Mouse (Mus musculus): ENCODE data around the gene Nkiras1. TPM values are rescaled to one million over a fixed set of nuclear protein-coding genes. Genes with fewer than 3 reads are reported as not detected.

The Nkiras1 gene
- polyA plus RNA-seq, 1 experiment from 2014 or later, result 20.4 TPM

DNA sequence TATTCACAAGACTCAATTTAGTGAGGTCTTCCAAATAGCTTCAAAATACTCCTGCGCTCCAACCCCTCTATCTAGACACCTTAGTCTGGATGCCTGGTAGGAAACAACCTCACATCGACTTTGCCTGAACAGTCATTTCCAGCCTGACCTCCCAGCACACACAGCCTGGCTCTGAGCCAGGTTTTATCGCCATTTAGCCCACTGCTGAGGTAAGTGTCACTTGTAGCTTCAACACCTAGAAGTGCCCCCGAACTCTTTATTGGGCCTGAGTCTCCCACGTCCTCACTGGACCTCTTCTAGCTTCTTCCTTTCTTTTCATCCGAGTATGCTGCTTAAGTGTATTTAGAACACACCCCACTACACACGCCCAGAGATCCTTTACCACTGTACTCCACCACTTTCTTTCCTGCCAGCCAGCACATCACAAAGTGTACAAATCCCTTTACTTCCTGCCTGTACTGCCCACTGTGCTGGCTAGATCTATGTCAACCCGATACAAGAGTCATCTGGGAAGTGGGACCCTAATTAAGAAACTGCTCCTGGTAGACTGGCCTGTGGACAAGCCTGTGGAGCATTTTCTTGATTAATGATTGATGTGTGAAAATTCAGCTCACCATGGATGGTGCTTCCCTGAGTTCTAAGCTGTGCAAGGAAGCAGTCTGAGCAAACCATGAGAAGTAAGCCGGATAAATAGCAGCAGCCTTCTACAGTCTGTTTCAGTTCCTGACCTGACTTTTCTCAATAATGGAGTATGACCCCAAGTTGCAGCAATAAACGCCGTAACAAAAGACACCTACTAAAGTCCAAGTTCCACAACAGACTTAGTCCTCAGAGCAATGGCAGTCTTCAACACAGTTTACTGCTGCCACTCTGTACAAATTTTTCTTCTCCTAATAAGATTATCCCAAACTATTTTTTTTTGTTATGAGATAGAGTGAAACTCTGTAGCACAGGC is 46.8 kb downstream of the Nkiras1 start:
- H3K36me3 ChIP-seq, result no peaks in the 10 kb centered on the region
- no peak overlapping the region for H3K4me2 ChIP-seq
- no peaks in the 10 kb centered on the region for H3K4me1 ChIP-seq
- H3K27ac ChIP-seq, result no peak overlapping the region
- no peaks in the 10 kb centered on the region for H3K27me3 ChIP-seq
- 67% methylated on average over 11 of the region's 11 CpGs for WGBS
- H3K9me3 ChIP-seq, result no peaks in the 10 kb centered on the region
- no peak overlapping the region for H3K9ac ChIP-seq
- no peak for ATAC-seq (ENCODE audit: insufficient number of reproducible peaks, low FRiP score, low TSS enrichment, low read depth)
- H3K4me3 ChIP-seq, result no peak overlapping the region

DNA sequence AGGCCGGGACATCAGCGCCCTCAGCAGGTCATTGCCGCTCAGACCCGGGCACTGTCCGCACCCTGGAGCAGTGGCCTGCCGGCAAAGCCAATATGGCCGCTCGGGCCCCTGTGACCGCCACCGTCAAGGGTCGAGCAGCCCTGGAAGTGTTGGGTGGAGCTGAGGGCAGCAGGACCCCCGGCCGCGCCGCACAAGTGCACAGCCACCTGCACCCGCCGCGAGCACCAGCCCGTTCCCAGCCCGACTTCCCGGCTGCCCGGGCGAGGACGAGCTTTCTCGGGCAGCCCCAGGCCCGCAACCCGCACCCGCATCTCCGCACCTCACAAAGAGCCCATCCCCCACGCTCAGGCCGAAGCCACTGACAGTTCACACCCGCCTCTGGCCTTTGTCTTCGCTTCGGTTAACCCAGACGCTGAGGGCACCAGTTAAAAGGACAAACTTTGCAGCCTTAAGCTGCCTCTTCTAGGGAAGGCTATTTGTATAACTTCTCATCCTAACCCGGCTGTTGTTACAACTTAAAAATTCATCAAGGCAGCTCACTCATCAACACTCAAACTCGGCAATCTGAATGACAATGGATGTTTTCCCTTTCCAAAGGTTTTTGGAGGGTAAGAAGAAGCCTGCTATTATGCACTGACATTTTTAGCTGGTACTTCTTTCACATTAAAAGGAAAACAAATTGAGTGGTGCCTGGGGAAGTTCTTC is 56.2 kb downstream of the Nkiras1 start:
- WGBS, result 5% methylated on average over 35 of the region's 37 CpGs
- Histone ChIP-seq H3K9me3 (no peaks in the 10 kb centered on the region), H3K9ac (0 out of 2 replicates have a peak overlapping the region, but pooled peaks have one; percentile 5), H3K4me3 (peak overlapping the region; percentile 40), H3K4me2 (peak overlapping the region; percentile 67), H3K36me3 (0 out of 2 replicates have a peak, but pooled peaks cover 3% of the 10 kb centered on the region), H3K27me3 (no peaks in the 10 kb centered on the region), H3K27ac (no peak overlapping the region), H3K4me1 (peaks cover 27% of the 10 kb centered on the region)
- ATAC-seq (ENCODE audit: insufficient number of reproducible peaks, low FRiP score, low TSS enrichment, low read depth), result no peak

DNA sequence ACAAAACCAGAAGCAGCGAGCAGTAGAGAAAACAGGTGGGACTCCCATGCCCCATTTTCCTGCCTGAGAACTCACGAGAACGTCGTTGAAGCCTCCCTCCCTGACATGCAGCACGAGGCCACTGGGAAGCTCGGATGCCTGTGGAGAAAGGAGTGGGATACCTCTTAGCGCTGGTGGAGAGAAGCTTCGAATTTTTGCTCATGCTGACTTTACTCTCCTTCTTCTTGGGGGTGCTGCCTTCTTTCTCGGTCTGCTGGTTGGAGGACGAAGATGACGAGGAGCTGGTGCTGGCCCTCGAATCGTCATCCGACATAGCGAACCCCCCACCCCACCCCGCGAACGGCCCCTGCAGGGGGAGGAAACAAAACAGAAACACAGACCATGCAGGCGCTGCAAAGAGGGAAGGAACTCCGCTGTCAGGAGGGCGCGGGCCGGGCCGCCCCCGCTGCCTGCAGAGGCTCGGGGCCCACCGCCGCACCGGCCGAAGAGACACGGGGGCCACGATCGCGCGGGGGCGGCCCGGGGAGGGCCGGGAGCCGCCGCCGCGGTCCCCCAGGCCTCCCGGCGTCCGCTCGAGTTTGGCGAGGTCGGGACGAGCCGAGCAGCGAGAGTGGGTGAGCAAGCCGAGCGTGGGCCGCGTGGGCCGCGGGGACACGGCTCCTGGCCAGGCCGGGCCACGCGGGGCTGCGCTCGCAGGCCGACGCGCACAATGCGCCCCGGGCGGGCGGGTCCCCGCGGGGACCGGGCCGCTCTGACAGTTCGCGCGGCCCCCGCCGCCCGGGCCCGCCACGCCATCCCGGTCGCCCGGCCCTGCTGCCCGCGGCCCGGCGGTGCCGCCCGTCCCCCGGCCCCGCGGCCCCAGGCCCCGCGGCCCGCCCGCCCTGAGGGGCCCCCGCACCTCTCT is 60.1 kb downstream of the Nkiras1 start:
- Histone ChIP-seq H3K4me1 (peaks cover 27% of the 10 kb centered on the region), H3K27ac (peak overlapping the region; percentile 89), H3K36me3 (0 out of 2 replicates have a peak, but pooled peaks cover 3% of the 10 kb centered on the region), H3K4me2 (peak overlapping the region; percentile 76), H3K9ac (peak overlapping the region; percentile 93), H3K9me3 (no peaks in the 10 kb centered on the region), H3K4me3 (peak overlapping the region; percentile 88), H3K27me3 (no peaks in the 10 kb centered on the region)
- WGBS, result 1% methylated on average over 62 of the region's 99 CpGs
- peak; percentile 70 for ATAC-seq (ENCODE audit: insufficient number of reproducible peaks, low FRiP score, low TSS enrichment, low read depth)

DNA sequence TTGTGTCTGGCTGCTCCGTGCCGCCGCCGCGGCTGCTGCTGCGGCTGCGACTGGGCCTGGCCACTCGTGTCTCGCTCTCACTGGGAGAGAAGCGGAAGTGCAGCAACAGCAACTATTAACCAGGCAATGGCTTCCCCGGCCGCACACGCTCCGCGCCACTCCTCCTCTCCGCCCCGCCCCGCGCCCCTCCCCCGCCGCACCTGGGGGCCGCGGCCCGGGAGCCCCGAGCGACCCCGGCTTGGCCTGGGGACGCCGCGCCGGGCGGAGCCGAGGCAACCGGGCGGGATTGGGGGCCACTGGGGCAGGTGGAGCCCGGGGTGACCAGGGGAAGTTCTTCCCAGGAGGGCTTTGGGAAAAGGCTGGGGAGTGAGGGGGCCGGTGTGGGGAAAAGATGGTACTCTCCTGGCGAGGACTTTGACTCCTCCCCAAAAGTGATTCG is 60.8 kb downstream of the Nkiras1 start, which contains the start of gene Ube2e1:
TSS of gene Ube2e1 (minus strand) at position 167 of the 439 bp plus-strand sequence.
- peak within 1 kb of the TSS; percentile 76 for H3K4me2 ChIP-seq
- no peaks in the 10 kb centered on the region for H3K27me3 ChIP-seq
- WGBS, result under 1% methylated on average over 26 of the region's 39 CpGs
- no peaks in the 10 kb centered on the region for H3K9me3 ChIP-seq
- peak within 1 kb of the TSS; percentile 89 for H3K27ac ChIP-seq
- H3K4me1 ChIP-seq, result peaks cover 22% of the 10 kb centered on the region
- ATAC-seq (ENCODE audit: insufficient number of reproducible peaks, low FRiP score, low TSS enrichment, low read depth), result peak; percentile 78
- H3K4me3 ChIP-seq, result peak within 1 kb of the TSS; percentile 88
- peak within 1 kb of the TSS; percentile 93 for H3K9ac ChIP-seq
- 0 out of 2 replicates have a peak, but pooled peaks cover 3% of the 10 kb centered on the region for H3K36me3 ChIP-seq

Other genes starting within 250 kb of the Nkiras1 start
- 6.2 TPM in 2 replicates for gene Nr1d2, start 32.0 kb upstream of the Nkiras1 start, polyA plus RNA-seq (2015; fragmentation: Nextera tagmentation; extraction: Ambion mirVana)
- 314 and 405 TPM in 2 replicates for gene Rpl15, start 255 bp downstream of the Nkiras1 start, polyA plus RNA-seq (2015; fragmentation: Nextera tagmentation; extraction: Ambion mirVana)
- gene Ube2e1, start 60.7 kb downstream of the Nkiras1 start, polyA plus RNA-seq (2015; fragmentation: Nextera tagmentation; extraction: Ambion mirVana), result 145 and 153 TPM in 2 replicates